Mouse (Mus musculus): ENCODE measurements at regions not wholly inside any gene's neighbourhood (a gene's known extent, or its start where the extent isn't known, plus 50 kb on each side); places are given as distances from the start of the nearest gene placed in this dataset.

- TF ChIP-seq CTCF (conservative IDR thresholded peaks at IDR 0.05; ENCODE audit: insufficient read depth, insufficient read length, low read depth, low read length) (no peak), POLR2A (IDR thresholded peaks at IDR 0.05; ENCODE audit: low read depth, low read length) (no peak)
Measured at GRCm38 (mm10) chr3:144123361-144124072, 81.5 kb downstream of the Lmo4 start.

Measured in kidney, adult 2 months (tissue).